8 mouse cellular contexts compared by ENCODE assay signal in genomic region chr16:18811468-18812384, GRCm38 (mm10). TPM values are rescaled to one million over a fixed set of nuclear protein-coding genes. Genes with fewer than 3 reads are reported as not detected.
DNase-seq lines count a peak whose midpoint lies in the region; ATAC-seq and TF ChIP-seq lines count a peak whose summit lies in the region.

Gene Ufd1, plus strand, starts transcription at chr16:18811779.
Gene Cdc45, minus strand, starts transcription at chr16:18811987.

- peak; percentile 92 for ATAC-seq in activated CD4-positive, CD25-positive, alpha-beta regulatory T cell, adult 4 months

- H3K36me3 ChIP-seq in megakaryocyte, embryonic 14.5 days (replicated peaks; ENCODE audit: low read length) = peaks cover 65% of the 10 kb centered on the region

- 0 out of 2 replicates have a peak within 1 kb of the TSS, but pooled peaks have one; percentile 26 for H3K27ac ChIP-seq in cortical plate, adult 2 months (ENCODE audit: insufficient read depth, low read length)

- no peaks in the 10 kb centered on the region for H3K9me3 ChIP-seq in megakaryocyte, embryonic 14.5 days

- DNase-seq in gastrocnemius, adult 8-10 months (ENCODE audit: low spot score in 2 of 2) = peak; percentile 74
- DNase-seq in hindlimb bud, embryonic 11.5 days (ENCODE audit: extremely low spot score, low read depth, low spot score) = peak; percentile 99
- peak; percentile 72 to 92 for DNase-seq in left cerebral cortex, adult 8-10 months (ENCODE audit: low spot score in 2 of 2)
- DNase-seq in right cerebral cortex, postnatal 10 days (ENCODE audit: low spot score in 2 of 2) = peak; percentile 91 to 96
- DNase-seq in urinary bladder, postnatal 25 days (ENCODE audit: low spot score) = peak; percentile 81

- no peak for TF ChIP-seq CTCF in cortical plate, adult 2 months (IDR thresholded peaks at IDR 0.05; ENCODE audit: extremely low read depth, insufficient read depth, low read length)

- TF ChIP-seq POLR2A in cortical plate, adult 2 months (IDR thresholded peaks at IDR 0.05; ENCODE audit: extremely low read depth, insufficient read depth, low read length) = peak; percentile 61

- no peaks in the 10 kb centered on the region for H3K27me3 ChIP-seq in megakaryocyte, embryonic 14.5 days (replicated peaks)

- peak within 1 kb of the TSS; percentile 83 for H3K4me3 ChIP-seq in cortical plate, adult 2 months (ENCODE audit: insufficient read depth, low read length)
- H3K4me3 ChIP-seq in megakaryocyte, embryonic 14.5 days (replicated peaks) = peak within 1 kb of the TSS; percentile 98

- H3K4me1 ChIP-seq in cortical plate, adult 2 months (ENCODE audit: control insufficient read depth, insufficient read depth, low read length) = peaks cover 1% of the 10 kb centered on the region; the same call in 1 of the 2 replicates
- peaks cover 44% of the 10 kb centered on the region for H3K4me1 ChIP-seq in megakaryocyte, embryonic 14.5 days

RNA-seq across cellular contexts. Expression of gene Ufd1, which starts in this region (rescaled TPM):
- polyA plus RNA-seq in activated CD4-positive, CD25-positive, alpha-beta regulatory T cell, adult 4 months (2017; shearing (Covaris generic)) = 100 to 1,000 TPM; 126 to 139 TPM
- polyA plus RNA-seq in cortical plate, adult 2 months (2012; rRNA removed) = 82.7 and 85.3 TPM in 2 replicates
- 10 to 100 TPM; 42.1 to 47.5 (median 45.9) TPM for total RNA-seq in gastrocnemius, adult 8-10 months (2022)
- 100 to 1,000 TPM; 104 to 118 (median 107) TPM for total RNA-seq in left cerebral cortex, adult 8-10 months (2022)
- polyA plus RNA-seq in megakaryocyte, embryonic 14.5 days (2012; ENCODE audit: insufficient read depth, low replicate concordance) = 11.3 and 18.9 TPM in 2 replicates

RNA-seq across cellular contexts. Expression of gene Cdc45, which starts in this region (rescaled TPM):
- polyA plus RNA-seq in activated CD4-positive, CD25-positive, alpha-beta regulatory T cell, adult 4 months (2017; shearing (Covaris generic)) = 10 to 100 TPM; 12.2 to 15.1 TPM
- 2.5 and 2.9 TPM in 2 replicates for polyA plus RNA-seq in cortical plate, adult 2 months (2012; rRNA removed)
- total RNA-seq in gastrocnemius, adult 8-10 months (2022) = 1 to 10 TPM; 1.4 to 3.1 (median 1.8) TPM
- total RNA-seq in left cerebral cortex, adult 8-10 months (2022) = 1 to 10 TPM; 2.0 to 2.9 (median 2.2) TPM
- polyA plus RNA-seq in megakaryocyte, embryonic 14.5 days (2012; ENCODE audit: insufficient read depth, low replicate concordance) = 10.1 and 13.9 TPM in 2 replicates

Comparison
In these comparisons a context has a peak if more than half of its experiments do, and no peak if none do; other contexts are left out.
1. Peak in every context shown above with its lines: DNase-seq, ATAC-seq, H3K4me3 ChIP-seq and H3K27ac ChIP-seq.